Mouse (Mus musculus) MEL (cell line): ENCODE data around the gene Actr3. TPM values are rescaled to one million over a fixed set of nuclear protein-coding genes. Genes with fewer than 3 reads are reported as not detected.

Experiments
- DNase-seq: peaks from one replicate; pipeline ENCODE4 v3.0.0; 2011; ENCODE audit warnings: low read depth, low spot score
- H3K27ac ChIP-seq: 2 replicates; pipeline ENCODE4 v1.5.1; 2012; ENCODE audit warnings: low read depth, mild to moderate bottlenecking, control low read depth, low read length, moderate library complexity; ENCODE audit not compliant: control insufficient read depth
- H3K27me3 ChIP-seq, 2 experiments: fragments of 150-350 bp in 1 of 2; sonication (generic) in 1 of 2; 2 replicates each; pipeline ENCODE4 v1.6.1; 2012; ENCODE audit warnings: low read length in 2 of 2, mild to moderate bottlenecking in 2 of 2, improper control_type of control experiment in 1 of 2, moderate library complexity in 1 of 2; ENCODE audit not compliant: insufficient read depth in 2 of 2, control insufficient read depth in 1 of 2
- H3K36me3 ChIP-seq, 2 experiments: 2 replicates each; pipeline ENCODE4 v1.6.1; 2012 to 2014; ENCODE audit warnings: low read length in 2 of 2, improper control_type of control experiment in 1 of 2, inconsistent platforms in 1 of 2, mild to moderate bottlenecking in 1 of 2; ENCODE audit not compliant: insufficient read depth in 2 of 2, control insufficient read depth in 1 of 2
- H3K4me1 ChIP-seq, 2 experiments: fragments of 150-350 bp in 1 of 2; sonication (generic) in 1 of 2; 2 replicates each; pipeline ENCODE4 v1.6.1; 2012; ENCODE audit warnings: low read length in 2 of 2, improper control_type of control experiment in 1 of 2, mild to moderate bottlenecking in 1 of 2; ENCODE audit not compliant: insufficient read depth in 2 of 2, control insufficient read depth in 1 of 2
- H3K4me3 ChIP-seq, 2 experiments: fragments of 150-350 bp in 1 of 2; sonication (generic) in 1 of 2; 2 replicates each; pipeline ENCODE4 v1.5.1; 2012; ENCODE audit warnings: low read depth in 2 of 2, low read length in 2 of 2, mild to moderate bottlenecking in 2 of 2, moderate library complexity in 2 of 2, control low read depth in 1 of 2, improper control_type of control experiment in 1 of 2; ENCODE audit not compliant: control insufficient read depth in 1 of 2, insufficient read depth in 1 of 2
- H3K79me2 ChIP-seq: 2 replicates; pipeline ENCODE4 v1.6.1; 2012; ENCODE audit warnings: mild to moderate bottlenecking, low read length, moderate library complexity; ENCODE audit not compliant: control insufficient read depth, poor library complexity, insufficient read depth
- H3K9ac ChIP-seq: 2 replicates; pipeline ENCODE4 v1.6.1; 2012; ENCODE audit warnings: low read depth, mild to moderate bottlenecking, control low read depth, low read length, moderate library complexity; ENCODE audit not compliant: control insufficient read depth, poor library complexity, severe bottlenecking
- H3K9me3 ChIP-seq: fragments of 150-350 bp; sonication (generic); replicated peaks from 2 replicates; pipeline ENCODE4 v1.6.1; 2012; ENCODE audit warnings: mild to moderate bottlenecking, low read length, improper control_type of control experiment, moderate library complexity; ENCODE audit not compliant: insufficient read depth
- CHD1 ChIP-seq: IDR thresholded peaks from 2 replicates; pipeline ENCODE4 v1.6.1; 2012; ENCODE audit warnings: low read depth, mild to moderate bottlenecking, inconsistent platforms, low read length, improper control_type of control experiment
- CHD2 ChIP-seq: IDR thresholded peaks from 2 replicates; pipeline ENCODE4 v1.6.1; 2011; ENCODE audit warnings: low read length, improper control_type of control experiment
- CTCF ChIP-seq, 3 experiments: IDR thresholded peaks in 2 of 3; conservative IDR thresholded peaks in 1 of 3; 2 replicates each; pipeline ENCODE4 v1.5.1; 2011 to 2012; ENCODE audit warnings: low read length in 3 of 3, low read depth in 2 of 3, mild to moderate bottlenecking in 2 of 3, improper control_type of control experiment in 1 of 3, inconsistent platforms in 1 of 3, mixed read lengths in 1 of 3, moderate library complexity in 1 of 3; ENCODE audit not compliant: control insufficient read depth in 1 of 3, insufficient read depth in 1 of 3, poor library complexity in 1 of 3, severe bottlenecking in 1 of 3
- E2F4 ChIP-seq: IDR thresholded peaks from 2 replicates; pipeline ENCODE4 v1.6.1; 2011; ENCODE audit warnings: low read depth, low read length, improper control_type of control experiment, borderline replicate concordance
- EP300 ChIP-seq, 2 experiments: IDR thresholded peaks; 2 replicates each; pipeline ENCODE4 v1.6.1; 2011; ENCODE audit warnings: improper control_type of control experiment in 2 of 2, low read length in 2 of 2, low read depth in 1 of 2, mild to moderate bottlenecking in 1 of 2
- GABPA ChIP-seq: IDR thresholded peaks from 2 replicates; pipeline ENCODE4 v1.6.1; 2012; ENCODE audit warnings: low read depth, mild to moderate bottlenecking, inconsistent platforms, low read length, improper control_type of control experiment, moderate library complexity
- HCFC1 ChIP-seq: IDR thresholded peaks from 2 replicates; pipeline ENCODE4 v1.6.1; 2012; ENCODE audit warnings: low read depth, mild to moderate bottlenecking, inconsistent platforms, low read length, improper control_type of control experiment, moderate library complexity
- KAT2A ChIP-seq: conservative IDR thresholded peaks from 2 replicates; pipeline ENCODE4 v1.6.1; 2012; ENCODE audit warnings: low read depth, low read length, improper control_type of control experiment, inconsistent platforms
- MAFK ChIP-seq: IDR thresholded peaks from 2 replicates; pipeline ENCODE4 v1.6.1; 2011; ENCODE audit warnings: low read depth, mild to moderate bottlenecking, low read length, improper control_type of control experiment, borderline replicate concordance
- MEF2A ChIP-seq: IDR thresholded peaks from 2 replicates; pipeline ENCODE4 v1.6.1; 2014; ENCODE audit warnings: low read depth, mild to moderate bottlenecking, inconsistent platforms, low read length, improper control_type of control experiment; ENCODE audit not compliant: poor library complexity, insufficient replicate concordance, severe bottlenecking; ENCODE audit errors: extremely low read depth
- NELFE ChIP-seq: IDR thresholded peaks from 2 replicates; pipeline ENCODE4 v1.6.1; 2011; ENCODE audit warnings: low read depth, low read length, improper control_type of control experiment
- POLR2A ChIP-seq, 2 experiments: IDR thresholded peaks; 2 replicates each; pipeline ENCODE4 v1.6.1; 2011 to 2012; ENCODE audit warnings: low read length in 2 of 2, mild to moderate bottlenecking in 2 of 2, control low read depth in 1 of 2, improper control_type of control experiment in 1 of 2, low read depth in 1 of 2, moderate library complexity in 1 of 2; ENCODE audit not compliant: control insufficient read depth in 1 of 2, insufficient read depth in 1 of 2, poor library complexity in 1 of 2
- POLR2AphosphoS2 ChIP-seq: IDR thresholded peaks from 2 replicates; pipeline ENCODE4 v1.6.1; 2011; ENCODE audit warnings: low read length, improper control_type of control experiment
- POLR2AphosphoS5 ChIP-seq: IDR thresholded peaks from 2 replicates; pipeline ENCODE4 v1.6.1; 2012; ENCODE audit warnings: low read depth, borderline replicate concordance, mild to moderate bottlenecking, inconsistent platforms, low read length, moderate library complexity, mixed read lengths
- RAD21 ChIP-seq: IDR thresholded peaks from 2 replicates; pipeline ENCODE4 v1.6.1; 2011; ENCODE audit warnings: mild to moderate bottlenecking, low read depth, low read length, improper control_type of control experiment
- SMC3 ChIP-seq: IDR thresholded peaks from 2 replicates; pipeline ENCODE4 v1.6.1; 2011; ENCODE audit warnings: low read depth, low read length, improper control_type of control experiment
- TAL1 ChIP-seq: IDR thresholded peaks from 2 replicates; pipeline ENCODE4 v1.6.1; 2012; ENCODE audit warnings: mild to moderate bottlenecking, inconsistent platforms, low read length, moderate library complexity, mixed read lengths
- UBTF ChIP-seq: IDR thresholded peaks from 2 replicates; pipeline ENCODE4 v1.6.1; 2012; ENCODE audit warnings: low read depth, mild to moderate bottlenecking, inconsistent platforms, low read length, improper control_type of control experiment, moderate library complexity, borderline replicate concordance; ENCODE audit not compliant: insufficient read depth
- USF1 ChIP-seq: IDR thresholded peaks from 2 replicates; pipeline ENCODE4 v1.6.1; 2014; ENCODE audit warnings: low read depth, mild to moderate bottlenecking, inconsistent platforms, low read length, improper control_type of control experiment, moderate library complexity
- ZNF384 ChIP-seq: IDR thresholded peaks from 2 replicates; pipeline ENCODE4 v1.6.1; 2012; ENCODE audit warnings: low read depth, mild to moderate bottlenecking, inconsistent platforms, low read length, improper control_type of control experiment
- polyA plus RNA-seq, 2 experiments: library from polyadenylated mRNA; stranded (reverse) in 1 of 2; unstranded in 1 of 2; fragments of >175 nt in 1 of 2; fragments of >200 nt in 1 of 2; gene quantifications; 2 replicates each; pipeline versions ENCODE4 v1.2.1 to v1.2.4; 2012; ENCODE audit warnings: low replicate concordance in 2 of 2, low read depth in 1 of 2; ENCODE audit not compliant: insufficient read length in 2 of 2, insufficient read depth in 1 of 2, missing spikeins in 1 of 2
- total RNA-seq: library from RNA; depleted of rRNA; stranded (reverse); fragments of 300-350 nt; gene quantifications from 2 replicates; pipeline ENCODE4 v1.2.3, GENCODE M21; 2012

The Actr3 gene
- total and polyA plus RNA-seq, 3 experiments: 154 to 211 TPM; not detected in 1

DNA sequence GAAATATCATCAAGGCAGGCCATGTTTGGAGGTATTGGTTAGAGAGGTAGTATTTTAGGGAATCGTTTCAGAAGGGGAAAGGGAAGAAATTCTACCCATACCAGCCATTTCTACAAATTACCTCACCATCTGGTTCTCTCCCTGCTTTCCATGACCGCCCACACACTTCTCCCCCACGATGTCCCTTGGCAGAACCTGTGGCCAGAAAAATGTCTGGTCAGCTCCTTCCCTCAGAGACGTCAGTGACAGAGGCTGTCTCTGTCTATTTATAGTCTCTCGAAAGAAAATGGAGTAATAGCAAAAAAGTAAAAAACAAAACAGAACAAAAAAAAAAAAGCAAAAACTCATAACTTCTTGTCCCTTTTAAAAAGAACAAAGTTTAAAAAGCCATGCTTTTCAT is 23.0 kb upstream of the Actr3 start:
- DNase-seq: no peak
- Histone ChIP-seq H3K79me2 (no peaks in the 10 kb centered on the region), H3K36me3 (peaks cover 0 to 9% of the 10 kb centered on the region in 2 experiments; a peak in 1 of 4 replicates), H3K27ac (no peak overlapping the region), H3K4me1 (peaks cover 0 to 7% of the 10 kb centered on the region in 2 experiments; a peak in 2 of 4 replicates), H3K27me3 (no peaks in the 10 kb centered on the region), H3K9me3 (no peaks in the 10 kb centered on the region), H3K4me3 (no peak overlapping the region), H3K9ac (no peak overlapping the region)
- TF ChIP-seq GABPA (no peak), CHD2 (no peak), TAL1 (no peak), KAT2A (no peak), HCFC1 (no peak), CHD1 (no peak)

DNA sequence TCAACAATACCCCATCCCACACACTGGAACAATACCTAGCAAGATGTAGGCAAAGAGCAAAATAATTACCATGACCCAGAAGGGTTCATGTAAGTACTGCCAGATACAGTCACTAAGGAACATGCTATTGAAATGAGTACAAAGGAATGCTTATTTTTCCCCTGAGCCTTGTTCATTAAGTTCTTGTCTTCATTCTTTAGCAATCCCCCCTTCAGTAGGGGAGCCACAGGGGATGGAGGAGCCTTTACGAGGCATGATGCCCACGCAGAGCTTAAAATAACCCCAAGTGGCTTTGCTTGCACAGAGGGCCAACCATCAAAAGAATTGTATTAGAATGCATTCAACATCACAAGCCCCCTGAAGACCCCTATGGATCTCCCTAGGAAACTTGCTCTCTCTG is 19.6 kb upstream of the Actr3 start:
- H3K27me3 ChIP-seq: no peaks in the 10 kb centered on the region
- H3K4me1 ChIP-seq: no peaks in the 10 kb centered on the region
- no peaks in the 10 kb centered on the region for H3K9me3 ChIP-seq
- no peak overlapping the region for H3K27ac ChIP-seq
- no peak for DNase-seq
- TF ChIP-seq CTCF (IDR thresholded peaks at IDR 0.05 in 2 of 3, conservative IDR thresholded peaks at IDR 0.05 in 1 of 3; ENCODE audit: control insufficient read depth in 1 of 3, insufficient read depth in 1 of 3, low read depth in 2 of 3, low read length in 3 of 3, poor library complexity in 1 of 3, severe bottlenecking in 1 of 3) (no peak), UBTF (no peak), EP300 (IDR thresholded peaks at IDR 0.05; ENCODE audit: low read depth in 1 of 2, low read length in 2 of 2) (no peak)
- TF ChIP-seq, all 39 proteins: peak for 0
- Histone ChIP-seq H3K79me2 (no peaks in the 10 kb centered on the region), H3K9ac (no peak overlapping the region), H3K4me3 (no peak overlapping the region), H3K36me3 (no peaks in the 10 kb centered on the region)

DNA sequence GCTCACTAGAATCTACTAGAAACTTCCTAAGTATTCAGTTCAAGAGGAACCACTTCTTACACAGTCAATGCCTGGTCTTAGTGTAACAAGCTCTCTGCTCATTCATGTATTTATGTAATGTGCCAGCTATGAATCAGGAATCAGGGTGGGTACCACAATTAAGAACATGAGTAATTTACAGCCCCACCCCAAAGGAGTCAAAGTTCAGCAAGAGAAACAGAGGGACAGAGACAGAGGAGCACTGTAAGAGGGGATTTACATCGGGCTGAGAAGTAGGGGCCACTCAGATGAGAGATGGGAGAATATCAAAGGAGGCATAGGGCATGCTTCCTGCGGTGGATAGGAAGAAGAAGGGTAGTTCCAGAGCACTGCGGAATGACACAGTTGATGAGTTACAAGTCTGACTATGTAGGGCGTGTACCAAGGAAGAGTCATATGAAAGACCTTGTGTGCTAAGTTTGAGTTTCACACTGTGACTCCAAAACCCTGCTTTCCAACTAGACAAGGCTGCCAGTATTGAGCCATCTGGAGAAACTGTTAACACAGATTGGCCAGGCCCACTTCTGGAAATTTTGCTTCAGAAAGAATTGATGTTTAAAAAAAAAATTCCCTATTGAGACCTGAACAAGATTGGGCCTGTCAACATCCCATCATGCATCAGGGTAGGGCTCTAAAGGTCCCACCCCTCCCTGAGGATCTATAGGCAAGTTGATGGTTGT is 14.9 kb upstream of the Actr3 start:
- Histone ChIP-seq H3K4me1 (peaks cover 2% of the 10 kb centered on the region in 2 experiments; a peak in 2 of 4 replicates), H3K9me3 (no peaks in the 10 kb centered on the region), H3K9ac (no peak overlapping the region), H3K27ac (no peak overlapping the region), H3K79me2 (no peaks in the 10 kb centered on the region), H3K4me3 (no peak overlapping the region), H3K36me3 (peaks cover 0 to 5% of the 10 kb centered on the region in 2 experiments; a peak in 2 of 4 replicates), H3K27me3 (no peaks in the 10 kb centered on the region)
- TF ChIP-seq MEF2A (no peak), USF1 (no peak), CHD1 (no peak), CTCF (IDR thresholded peaks at IDR 0.05 in 2 of 3, conservative IDR thresholded peaks at IDR 0.05 in 1 of 3; ENCODE audit: control insufficient read depth in 1 of 3, insufficient read depth in 1 of 3, low read depth in 2 of 3, low read length in 3 of 3, poor library complexity in 1 of 3, severe bottlenecking in 1 of 3) (no peak), POLR2A (IDR thresholded peaks at IDR 0.05; ENCODE audit: control insufficient read depth in 1 of 2, insufficient read depth in 1 of 2, low read depth in 1 of 2, low read length in 2 of 2, poor library complexity in 1 of 2) (no peak), POLR2AphosphoS5 (no peak), RAD21 (no peak), POLR2AphosphoS2 (no peak), MAFK (no peak), E2F4 (no peak), HCFC1 (no peak), ZNF384 (no peak), NELFE (no peak), SMC3 (no peak)
- no peak for DNase-seq
